Mouse (Mus musculus): ENCODE measurements around the gene Fbxl7. TPM values are rescaled to one million over a fixed set of nuclear protein-coding genes. Genes with fewer than 3 reads are reported as not detected.
A peak's percentile ranks its signal among the peaks of the same experiment; 100 is the strongest.

Fbxl7 gene
- polyA plus RNA-seq, 1 experiment from 2014 or later = 11.4 TPM

DNA sequence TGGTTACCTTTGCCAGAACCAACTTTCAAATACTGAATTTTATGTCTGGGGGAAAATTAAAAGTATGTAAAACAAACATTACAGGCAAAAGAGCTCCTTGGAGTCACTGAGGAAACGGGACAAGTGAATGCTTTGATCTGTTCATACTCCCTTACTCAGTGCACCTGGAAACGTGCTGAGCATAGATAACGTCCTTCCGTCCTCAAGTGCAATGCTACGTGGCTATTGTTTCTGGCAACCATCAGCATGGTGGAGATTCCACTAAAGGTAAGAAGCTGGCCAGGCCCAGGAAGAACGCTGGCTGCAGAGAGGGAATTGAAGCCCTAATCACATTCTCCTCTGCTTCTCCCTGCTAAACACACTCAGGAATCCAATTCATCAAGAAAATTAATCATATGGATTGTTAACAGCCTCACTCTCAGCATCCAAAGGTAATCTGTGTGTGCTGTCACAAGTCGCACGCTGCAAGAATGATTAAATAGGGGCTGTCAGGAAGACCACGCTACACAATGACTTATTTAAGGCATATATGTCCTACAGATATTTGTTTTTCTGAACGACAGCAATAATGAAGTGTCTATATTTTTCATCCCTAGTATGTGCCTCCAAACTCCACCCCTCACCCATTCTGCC lies 206.8 kb downstream of the Fbxl7 start:
- no peaks in the 10 kb centered on the region for H3K27me3 ChIP-seq (replicated peaks)
- H3K9ac ChIP-seq (replicated peaks) = no peak overlapping the region
- no peaks in the 10 kb centered on the region for H3K36me3 ChIP-seq
- ATAC-seq (ENCODE audit: low FRiP score) = peak; percentile 31; the same call in 1 of the 2 replicates
- no peak overlapping the region for H3K27ac ChIP-seq (replicated peaks)
- 53% methylated on average over 10 of the region's 10 CpGs for WGBS
- peaks cover 18% of the 10 kb centered on the region for H3K4me1 ChIP-seq
- H3K9me3 ChIP-seq (replicated peaks) = no peaks in the 10 kb centered on the region
- no peak overlapping the region for H3K4me3 ChIP-seq (replicated peaks)
- no peak overlapping the region for H3K4me2 ChIP-seq

DNA sequence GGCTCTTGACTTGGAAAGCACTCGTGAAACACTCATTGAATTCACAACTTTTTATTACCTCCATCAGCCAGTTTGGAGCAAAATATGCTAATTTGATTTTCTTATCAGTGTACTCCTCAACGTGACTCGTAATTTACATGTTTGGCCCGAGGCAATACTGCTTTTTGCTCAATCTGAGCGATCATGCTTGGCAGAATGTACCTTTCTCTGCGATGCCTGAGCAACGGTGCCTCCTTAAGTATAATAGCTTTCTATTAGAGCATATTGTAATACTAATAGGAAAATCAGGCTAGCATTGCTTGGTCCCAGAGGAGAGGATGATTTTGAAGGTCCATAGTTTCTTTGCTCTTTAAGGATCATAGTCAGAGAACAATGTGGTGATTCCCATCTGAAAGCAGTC lies 207.7 kb downstream of the Fbxl7 start:
- ATAC-seq (ENCODE audit: low FRiP score) = no peak
- Histone ChIP-seq H3K9me3 (replicated peaks) (no peaks in the 10 kb centered on the region), H3K4me1 (peaks cover 18% of the 10 kb centered on the region), H3K27me3 (replicated peaks) (no peaks in the 10 kb centered on the region), H3K9ac (replicated peaks) (no peak overlapping the region), H3K27ac (replicated peaks) (no peak overlapping the region), H3K4me2 (no peak overlapping the region), H3K4me3 (replicated peaks) (no peak overlapping the region), H3K36me3 (no peaks in the 10 kb centered on the region)
- WGBS = 46% methylated on average over 7 of the region's 7 CpGs

DNA sequence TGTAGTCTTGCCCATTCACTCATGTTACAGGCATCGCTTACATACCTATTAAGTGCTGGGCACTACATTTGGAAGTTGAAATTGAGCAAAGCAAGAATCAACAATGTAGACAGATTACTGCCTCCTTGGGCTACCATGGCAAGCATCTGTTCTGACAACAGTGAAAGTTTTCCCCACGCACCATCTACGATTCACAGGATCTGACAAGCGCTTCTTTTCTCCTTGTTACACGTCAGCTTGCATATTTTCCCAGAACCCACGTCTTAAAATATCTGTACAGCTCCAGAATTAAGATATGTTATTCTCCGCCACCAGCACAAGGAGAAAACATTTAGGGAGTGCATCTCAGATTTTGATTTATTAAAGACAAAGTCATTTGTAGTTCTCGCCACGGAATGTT lies 213.1 kb downstream of the Fbxl7 start:
- Histone ChIP-seq H3K9ac (replicated peaks) (no peak overlapping the region), H3K4me2 (no peak overlapping the region), H3K4me3 (replicated peaks) (no peak overlapping the region), H3K9me3 (replicated peaks) (no peaks in the 10 kb centered on the region), H3K4me1 (no peaks in the 10 kb centered on the region), H3K27me3 (replicated peaks) (no peaks in the 10 kb centered on the region), H3K36me3 (no peaks in the 10 kb centered on the region), H3K27ac (replicated peaks) (no peak overlapping the region)
- no peak for ATAC-seq (ENCODE audit: low FRiP score)
- WGBS = 88% methylated on average over 9 of the region's 9 CpGs

DNA sequence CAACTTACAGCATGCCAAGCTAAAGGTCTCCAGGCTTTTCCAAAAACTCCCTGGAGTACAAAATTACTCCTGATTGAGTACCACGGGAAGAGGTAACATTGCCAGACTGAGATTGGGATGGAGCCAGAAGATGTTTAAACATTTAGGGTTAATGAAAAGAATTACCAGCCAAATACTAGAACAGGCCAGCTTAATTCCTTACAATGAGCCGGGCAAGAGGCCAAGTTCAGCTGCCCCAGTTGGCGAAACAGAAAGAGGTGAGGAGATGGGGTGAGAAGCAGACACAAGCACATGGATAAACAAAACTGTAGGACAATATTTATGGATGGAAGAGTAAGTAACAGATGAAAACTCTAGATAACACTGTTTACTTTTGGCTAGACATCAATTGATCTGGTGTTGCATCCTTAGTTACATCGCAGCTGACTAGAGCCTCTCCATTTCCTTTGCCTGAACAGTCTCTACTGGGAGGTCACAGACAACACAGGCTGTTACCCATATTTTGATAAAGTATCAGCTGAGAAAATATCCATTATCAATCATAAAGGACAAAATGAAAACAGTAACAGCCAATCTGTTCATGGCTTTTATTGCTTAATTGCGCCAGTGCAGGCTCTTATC lies 222.0 kb downstream of the Fbxl7 start:
- WGBS = 69% methylated on average over 5 of the region's 5 CpGs
- H3K9ac ChIP-seq (replicated peaks) = no peak overlapping the region
- no peak for ATAC-seq (ENCODE audit: low FRiP score)

DNA sequence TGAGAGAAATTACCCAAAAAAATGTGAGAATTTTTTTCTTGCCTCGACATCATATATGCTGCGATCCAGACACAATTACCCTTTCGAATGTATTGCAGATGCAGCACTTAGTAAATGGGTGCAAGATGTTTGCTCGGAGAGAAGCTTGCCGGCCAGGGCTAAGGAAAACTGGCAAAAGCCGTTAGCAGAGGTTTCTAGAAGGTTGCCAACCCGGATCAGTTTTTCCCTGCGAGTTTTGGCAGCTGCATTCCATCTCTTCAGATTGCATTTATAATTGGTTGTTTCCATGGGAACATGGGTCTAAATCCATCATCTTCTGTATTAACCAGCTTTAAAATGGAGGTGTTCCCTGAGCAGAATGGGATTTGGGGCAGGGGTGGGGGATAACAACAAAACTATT lies 240.4 kb downstream of the Fbxl7 start:
- no peaks in the 10 kb centered on the region for H3K27me3 ChIP-seq (replicated peaks)
- H3K9me3 ChIP-seq (replicated peaks) = no peaks in the 10 kb centered on the region
- no peak overlapping the region for H3K27ac ChIP-seq (replicated peaks)
- WGBS = 78% methylated on average over 8 of the region's 8 CpGs
- no peak overlapping the region for H3K9ac ChIP-seq (replicated peaks)
- H3K36me3 ChIP-seq = no peaks in the 10 kb centered on the region
- H3K4me3 ChIP-seq (replicated peaks) = no peak overlapping the region
- H3K4me1 ChIP-seq = 0 out of 2 replicates have a peak, but pooled peaks cover 4% of the 10 kb centered on the region
- no peak overlapping the region for H3K4me2 ChIP-seq
- ATAC-seq (ENCODE audit: low FRiP score) = no peak

More for the DNA sequence above, 222.0 kb downstream of the Fbxl7 start:
- no peaks in the 10 kb centered on the region for H3K36me3 ChIP-seq
- H3K27ac ChIP-seq (replicated peaks) = no peak overlapping the region
- H3K4me3 ChIP-seq (replicated peaks) = no peak overlapping the region
- H3K9me3 ChIP-seq (replicated peaks) = no peaks in the 10 kb centered on the region
- no peak overlapping the region for H3K4me2 ChIP-seq
- H3K4me1 ChIP-seq = no peaks in the 10 kb centered on the region
- no peaks in the 10 kb centered on the region for H3K27me3 ChIP-seq (replicated peaks)

DNA sequence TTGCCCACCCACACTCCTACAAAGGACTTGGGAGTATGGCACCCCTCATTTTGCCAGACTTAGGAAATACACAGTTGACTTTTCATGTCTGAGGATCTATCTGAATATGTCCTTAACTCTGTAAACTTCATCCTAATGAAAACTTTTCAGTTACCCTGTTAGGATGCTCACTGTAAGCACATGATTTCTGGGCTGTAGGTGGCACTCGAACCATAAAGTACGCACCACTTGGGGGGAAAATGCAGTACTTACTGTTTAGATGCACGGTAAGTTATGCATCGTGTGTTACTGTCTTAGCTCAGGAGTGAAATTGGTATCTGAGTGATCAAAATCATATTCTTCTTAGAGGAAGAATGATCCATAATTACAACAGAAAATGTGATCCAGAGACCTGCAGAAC lies 252.8 kb downstream of the Fbxl7 start:
- H3K4me1 ChIP-seq = no peaks in the 10 kb centered on the region

DNA sequence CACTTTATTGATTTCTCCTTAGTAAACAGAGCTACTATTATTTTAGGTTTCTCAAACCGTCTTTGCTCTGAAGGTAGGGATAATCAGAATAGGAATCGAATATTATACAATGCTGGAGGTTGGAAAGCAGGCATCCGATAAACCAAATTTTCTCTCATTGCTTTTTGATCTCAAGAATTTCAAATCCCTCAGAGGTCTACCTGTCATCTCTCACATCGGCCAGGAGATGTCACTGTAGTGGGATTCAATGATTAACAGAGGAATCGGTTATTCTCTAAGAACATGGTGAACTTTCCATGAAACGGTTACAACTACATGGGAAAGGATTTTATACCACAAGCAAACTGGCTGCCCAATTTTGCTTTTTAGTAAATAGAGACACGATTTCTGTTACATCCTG lies 255.7 kb downstream of the Fbxl7 start:
- H3K4me2 ChIP-seq = no peak overlapping the region
- H3K27me3 ChIP-seq (replicated peaks) = no peaks in the 10 kb centered on the region
- no peak for ATAC-seq (ENCODE audit: low FRiP score)
- no peak overlapping the region for H3K9ac ChIP-seq (replicated peaks)
- 67% methylated on average over 7 of the region's 7 CpGs for WGBS
- H3K36me3 ChIP-seq = no peaks in the 10 kb centered on the region
- H3K4me3 ChIP-seq (replicated peaks) = no peak overlapping the region
- no peaks in the 10 kb centered on the region for H3K9me3 ChIP-seq (replicated peaks)
- no peak overlapping the region for H3K27ac ChIP-seq (replicated peaks)
- no peaks in the 10 kb centered on the region for H3K4me1 ChIP-seq

More for the DNA sequence above, 252.8 kb downstream of the Fbxl7 start:
- ATAC-seq (ENCODE audit: low FRiP score) = no peak
- Histone ChIP-seq H3K9me3 (replicated peaks) (no peaks in the 10 kb centered on the region), H3K27ac (replicated peaks) (no peak overlapping the region), H3K27me3 (replicated peaks) (no peaks in the 10 kb centered on the region), H3K4me3 (replicated peaks) (no peak overlapping the region), H3K9ac (replicated peaks) (no peak overlapping the region), H3K36me3 (no peaks in the 10 kb centered on the region), H3K4me2 (no peak overlapping the region)
- 90% methylated on average over 4 of the region's 4 CpGs for WGBS

DNA sequence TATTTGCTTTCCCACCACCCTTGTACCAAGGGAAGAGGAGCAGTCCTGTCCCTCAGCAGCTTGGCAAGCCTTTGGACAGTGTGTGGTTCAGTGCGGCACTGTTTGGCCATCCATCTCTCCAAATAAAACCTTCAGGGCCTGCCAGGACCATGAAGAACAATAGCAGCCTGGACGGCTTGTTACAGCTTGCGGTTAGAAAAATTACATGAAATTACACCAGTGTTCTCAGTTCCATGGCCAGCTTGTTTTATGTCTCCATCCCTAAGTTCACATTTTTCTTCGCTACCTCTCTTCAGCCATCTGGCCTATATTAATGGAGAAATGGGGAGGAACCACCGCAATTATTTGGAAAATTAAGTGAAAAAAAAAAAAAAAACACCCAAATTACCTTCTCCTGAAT lies 259.8 kb downstream of the Fbxl7 start:
- H3K27ac ChIP-seq (replicated peaks) = 0 out of 2 replicates have a peak overlapping the region, but pooled peaks have one; percentile 35
- H3K4me3 ChIP-seq (replicated peaks) = no peak overlapping the region
- H3K9me3 ChIP-seq (replicated peaks) = no peaks in the 10 kb centered on the region
- 61% methylated on average over 5 of the region's 5 CpGs for WGBS
- no peaks in the 10 kb centered on the region for H3K4me1 ChIP-seq
- H3K27me3 ChIP-seq (replicated peaks) = no peaks in the 10 kb centered on the region
- H3K4me2 ChIP-seq = no peak overlapping the region
- no peaks in the 10 kb centered on the region for H3K36me3 ChIP-seq
- H3K9ac ChIP-seq (replicated peaks) = no peak overlapping the region
- no peak for ATAC-seq (ENCODE audit: low FRiP score)

DNA sequence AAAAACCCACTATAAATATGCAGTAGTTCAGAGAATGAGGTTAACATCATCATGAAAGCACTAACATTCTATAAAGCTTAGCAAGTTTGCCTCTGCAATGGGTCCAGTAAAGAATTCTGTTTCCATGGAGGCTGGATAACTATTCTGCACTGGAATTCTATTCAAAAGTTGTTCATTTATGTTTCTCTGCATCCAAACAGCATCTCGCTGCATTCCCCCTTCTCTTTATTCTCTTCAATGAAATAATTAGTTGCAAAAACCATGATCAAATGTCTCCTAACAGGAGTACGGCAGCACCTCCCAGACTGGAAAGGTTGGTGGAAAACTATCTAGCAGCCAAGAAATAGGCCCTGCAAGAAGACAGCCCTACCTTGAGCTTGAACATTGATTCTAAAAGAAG lies 267.2 kb downstream of the Fbxl7 start:
- Histone ChIP-seq H3K4me2 (no peak overlapping the region), H3K27me3 (replicated peaks) (no peaks in the 10 kb centered on the region), H3K4me1 (no peaks in the 10 kb centered on the region), H3K9ac (replicated peaks) (no peak overlapping the region), H3K36me3 (no peaks in the 10 kb centered on the region), H3K4me3 (replicated peaks) (no peak overlapping the region), H3K27ac (replicated peaks) (no peak overlapping the region), H3K9me3 (replicated peaks) (no peaks in the 10 kb centered on the region)
- no peak for ATAC-seq (ENCODE audit: low FRiP score)
- WGBS = 54% methylated on average over 2 of the region's 2 CpGs

DNA sequence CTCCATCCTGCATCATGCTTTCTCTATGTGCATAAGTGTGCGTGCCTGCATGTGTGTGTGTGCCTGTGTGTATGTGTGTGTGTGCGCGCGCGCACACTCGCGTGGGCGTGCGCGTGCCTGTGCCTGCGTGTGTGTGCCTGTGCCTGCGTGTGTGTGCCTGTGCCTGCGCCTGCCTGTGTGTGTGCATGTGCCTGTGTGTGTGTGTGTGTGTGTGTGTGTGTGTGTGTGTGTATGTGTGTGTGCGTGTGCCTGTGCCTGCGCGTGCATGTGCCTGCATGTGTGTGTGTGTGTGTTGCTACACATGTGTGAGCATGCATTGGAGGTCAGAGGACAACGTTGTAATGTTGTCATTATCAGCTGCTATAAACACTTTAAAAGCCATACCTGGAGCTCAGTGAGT lies 272.1 kb downstream of the Fbxl7 start:
- Histone ChIP-seq H3K36me3 (no peaks in the 10 kb centered on the region), H3K27me3 (replicated peaks) (no peaks in the 10 kb centered on the region), H3K9ac (replicated peaks) (no peak overlapping the region), H3K4me2 (no peak overlapping the region), H3K4me1 (peaks cover 12% of the 10 kb centered on the region), H3K9me3 (replicated peaks) (no peaks in the 10 kb centered on the region), H3K27ac (replicated peaks) (no peak overlapping the region), H3K4me3 (replicated peaks) (no peak overlapping the region)
- WGBS = 97% methylated on average over 17 of the region's 17 CpGs
- ATAC-seq (ENCODE audit: low FRiP score) = no peak

DNA sequence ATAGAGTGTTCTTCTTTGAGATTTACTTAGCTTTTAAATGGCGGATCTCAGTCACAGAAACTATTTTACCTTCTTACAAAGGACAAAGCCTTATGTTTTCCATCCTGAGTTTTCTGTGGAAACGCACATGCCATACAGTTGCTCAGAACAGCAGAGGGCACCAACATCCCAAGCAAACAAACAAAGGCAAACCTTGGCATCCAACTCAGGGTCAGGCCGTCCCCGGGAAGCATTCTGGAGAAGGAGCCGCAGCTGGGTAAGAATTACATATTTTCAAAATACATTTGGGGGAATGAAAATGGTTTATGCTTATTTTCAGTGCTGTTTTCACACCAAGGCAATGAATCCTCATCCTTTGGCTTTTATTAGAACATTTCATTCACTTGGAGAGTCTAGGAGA lies 275.1 kb downstream of the Fbxl7 start:
- Histone ChIP-seq H3K27me3 (replicated peaks) (no peaks in the 10 kb centered on the region), H3K4me1 (peaks cover 14% of the 10 kb centered on the region), H3K9ac (replicated peaks) (no peak overlapping the region), H3K4me2 (no peak overlapping the region), H3K36me3 (no peaks in the 10 kb centered on the region), H3K9me3 (replicated peaks) (no peaks in the 10 kb centered on the region), H3K4me3 (replicated peaks) (no peak overlapping the region), H3K27ac (replicated peaks) (0 out of 2 replicates have a peak overlapping the region, but pooled peaks have one; percentile 33)
- WGBS = 32% methylated on average over 5 of the region's 5 CpGs
- ATAC-seq (ENCODE audit: low FRiP score) = peak; percentile 81

DNA sequence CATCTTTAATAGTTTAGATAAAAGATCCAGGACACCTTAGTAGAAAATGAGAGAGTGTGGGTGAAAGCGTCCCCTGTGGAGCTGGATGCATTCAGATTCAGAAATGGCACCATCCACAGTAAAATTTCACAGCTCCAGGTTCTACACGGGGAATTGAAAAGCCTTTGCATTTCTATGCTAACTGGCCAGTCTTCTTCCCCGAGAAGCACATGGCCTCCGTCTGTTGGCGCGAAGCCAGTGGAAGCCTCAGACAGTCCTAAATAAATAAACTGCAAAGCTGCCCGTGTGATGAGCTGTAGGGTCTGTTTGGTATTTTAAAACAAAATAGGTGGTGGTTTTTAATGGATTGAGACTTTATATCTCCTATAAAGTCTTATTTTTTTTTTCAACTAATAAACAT lies 276.2 kb downstream of the Fbxl7 start:
- H3K4me2 ChIP-seq = no peak overlapping the region
- H3K9me3 ChIP-seq (replicated peaks) = no peaks in the 10 kb centered on the region
- no peak overlapping the region for H3K27ac ChIP-seq (replicated peaks)
- WGBS = 47% methylated on average over 7 of the region's 7 CpGs
- no peak; the same call in 1 of the 2 replicates for ATAC-seq (ENCODE audit: low FRiP score)
- no peak overlapping the region for H3K9ac ChIP-seq (replicated peaks)
- H3K36me3 ChIP-seq = no peaks in the 10 kb centered on the region
- no peaks in the 10 kb centered on the region for H3K27me3 ChIP-seq (replicated peaks)
- H3K4me3 ChIP-seq (replicated peaks) = no peak overlapping the region
- peaks cover 14% of the 10 kb centered on the region for H3K4me1 ChIP-seq

All from neural tube, embryonic 15.5 days (tissue).